Mouse (Mus musculus): ENCODE results near the gene Larp1. TPM values are rescaled to one million over a fixed set of nuclear protein-coding genes. Genes with fewer than 3 reads are reported as not detected.

The Larp1 gene
- total and polyA plus RNA-seq, 2 experiments from 2014 or later, result 15.7 to 51.8 TPM

- ATAC-seq (ENCODE audit: low FRiP score) (no peak), DNase-seq (ENCODE audit: low spot score) (no peak)
- WGBS, result 88% methylated on average over 12 of the region's 12 CpGs
- no peak overlapping the region for H3K4me2 ChIP-seq (ENCODE audit: low read depth, low read length, poor library complexity, severe bottlenecking)
- no peaks in the 10 kb centered on the region for H3K9me3 ChIP-seq (ENCODE audit: low read length)
- H3K27me3 ChIP-seq (ENCODE audit: insufficient read depth, low read length), result no peaks in the 10 kb centered on the region
- H3K36me3 ChIP-seq (ENCODE audit: insufficient read depth, low read length), result no peaks in the 10 kb centered on the region
- H3K27ac ChIP-seq (ENCODE audit: low read depth, low read length), result no peak overlapping the region
- TF ChIP-seq CTCF (IDR thresholded peaks at IDR 0.05), result no peak
- no peaks in the 10 kb centered on the region for H3K4me1 ChIP-seq (ENCODE audit: insufficient read depth, low read length)
- H3K9ac ChIP-seq (replicated peaks; ENCODE audit: low read length, poor library complexity, severe bottlenecking), result no peak overlapping the region
- no peak overlapping the region for H3K4me3 ChIP-seq (ENCODE audit: low read depth, low read length)
Measured at GRCm38 (mm10) chr11:57981083-57981809, 27.6 kb upstream of the Larp1 start.

GRCm38 (mm10) chr11:57983480-57984342, 25.2 kb upstream of the Larp1 start:
- WGBS, result 43% methylated on average over 16 of the region's 16 CpGs

GRCm38 (mm10) chr11:57984343-57984666, 24.6 kb upstream of the Larp1 start:
- no peak overlapping the region for H3K4me2 ChIP-seq (ENCODE audit: low read depth, low read length, poor library complexity, severe bottlenecking)
- no peak overlapping the region for H3K4me3 ChIP-seq (ENCODE audit: low read depth, low read length)
- WGBS, result 43% methylated on average over 3 of the region's 3 CpGs
- H3K9ac ChIP-seq (replicated peaks; ENCODE audit: low read length, poor library complexity, severe bottlenecking), result no peak overlapping the region
- ATAC-seq (ENCODE audit: low FRiP score) (no peak), DNase-seq (ENCODE audit: low spot score) (no peak)
- TF ChIP-seq CTCF (IDR thresholded peaks at IDR 0.05), result no peak
- no peaks in the 10 kb centered on the region for H3K4me1 ChIP-seq (ENCODE audit: insufficient read depth, low read length)
- H3K36me3 ChIP-seq (ENCODE audit: insufficient read depth, low read length), result no peaks in the 10 kb centered on the region
- H3K27me3 ChIP-seq (ENCODE audit: insufficient read depth, low read length), result no peaks in the 10 kb centered on the region
- no peak overlapping the region for H3K27ac ChIP-seq (ENCODE audit: low read depth, low read length)
- H3K9me3 ChIP-seq (ENCODE audit: low read length), result no peaks in the 10 kb centered on the region

More at GRCm38 (mm10) chr11:57983480-57984342, 25.2 kb upstream of the Larp1 start:
- ATAC-seq (ENCODE audit: low FRiP score) (no peak), DNase-seq (ENCODE audit: low spot score) (no peak)
- H3K4me1 ChIP-seq (ENCODE audit: insufficient read depth, low read length), result no peaks in the 10 kb centered on the region
- H3K9ac ChIP-seq (replicated peaks; ENCODE audit: low read length, poor library complexity, severe bottlenecking), result no peak overlapping the region
- H3K4me3 ChIP-seq (ENCODE audit: low read depth, low read length), result no peak overlapping the region
- H3K27ac ChIP-seq (ENCODE audit: low read depth, low read length), result no peak overlapping the region
- no peaks in the 10 kb centered on the region for H3K36me3 ChIP-seq (ENCODE audit: insufficient read depth, low read length)
- H3K4me2 ChIP-seq (ENCODE audit: low read depth, low read length, poor library complexity, severe bottlenecking), result no peak overlapping the region
- H3K27me3 ChIP-seq (ENCODE audit: insufficient read depth, low read length), result no peaks in the 10 kb centered on the region
- H3K9me3 ChIP-seq (ENCODE audit: low read length), result no peaks in the 10 kb centered on the region
- no peak for TF ChIP-seq CTCF (IDR thresholded peaks at IDR 0.05)

- H3K27me3 ChIP-seq (ENCODE audit: insufficient read depth, low read length), result no peaks in the 10 kb centered on the region
- H3K4me3 ChIP-seq (ENCODE audit: low read depth, low read length), result no peak overlapping the region
- 93% methylated on average over 2 of the region's 3 CpGs for WGBS
- H3K9ac ChIP-seq (replicated peaks; ENCODE audit: low read length, poor library complexity, severe bottlenecking), result no peak overlapping the region
- no peaks in the 10 kb centered on the region for H3K36me3 ChIP-seq (ENCODE audit: insufficient read depth, low read length)
- no peak overlapping the region for H3K4me2 ChIP-seq (ENCODE audit: low read depth, low read length, poor library complexity, severe bottlenecking)
- no peak overlapping the region for H3K27ac ChIP-seq (ENCODE audit: low read depth, low read length)
- DNase-seq (ENCODE audit: low spot score) (no peak), ATAC-seq (ENCODE audit: low FRiP score) (no peak)
- no peak for TF ChIP-seq CTCF (IDR thresholded peaks at IDR 0.05)
- H3K4me1 ChIP-seq (ENCODE audit: insufficient read depth, low read length), result no peaks in the 10 kb centered on the region
- no peaks in the 10 kb centered on the region for H3K9me3 ChIP-seq (ENCODE audit: low read length)
Measured at GRCm38 (mm10) chr11:57985485-57985884, 23.4 kb upstream of the Larp1 start.

GRCm38 (mm10) chr11:57986053-57986452, 22.8 kb upstream of the Larp1 start:
- Histone ChIP-seq H3K4me2 (ENCODE audit: low read depth, low read length, poor library complexity, severe bottlenecking) (no peak overlapping the region), H3K4me3 (ENCODE audit: low read depth, low read length) (no peak overlapping the region), H3K9me3 (ENCODE audit: low read length) (no peaks in the 10 kb centered on the region), H3K4me1 (ENCODE audit: insufficient read depth, low read length) (no peaks in the 10 kb centered on the region), H3K27ac (ENCODE audit: low read depth, low read length) (no peak overlapping the region), H3K9ac (replicated peaks; ENCODE audit: low read length, poor library complexity, severe bottlenecking) (no peak overlapping the region), H3K27me3 (ENCODE audit: insufficient read depth, low read length) (no peaks in the 10 kb centered on the region), H3K36me3 (ENCODE audit: insufficient read depth, low read length) (no peaks in the 10 kb centered on the region)
- ATAC-seq (ENCODE audit: low FRiP score) (no peak), DNase-seq (ENCODE audit: low spot score) (no peak)
- WGBS, result 90% methylated on average over 6 of the region's 6 CpGs
- no peak for TF ChIP-seq CTCF (IDR thresholded peaks at IDR 0.05)

- H3K9ac ChIP-seq (replicated peaks; ENCODE audit: low read length, poor library complexity, severe bottlenecking), result no peak overlapping the region
- ATAC-seq (ENCODE audit: low FRiP score) (no peak), DNase-seq (ENCODE audit: low spot score) (no peak)
- H3K4me1 ChIP-seq (ENCODE audit: insufficient read depth, low read length), result no peaks in the 10 kb centered on the region
- no peaks in the 10 kb centered on the region for H3K36me3 ChIP-seq (ENCODE audit: insufficient read depth, low read length)
- no peak overlapping the region for H3K27ac ChIP-seq (ENCODE audit: low read depth, low read length)
- 86% methylated on average over 6 of the region's 6 CpGs for WGBS
- H3K9me3 ChIP-seq (ENCODE audit: low read length), result no peaks in the 10 kb centered on the region
- H3K4me3 ChIP-seq (ENCODE audit: low read depth, low read length), result no peak overlapping the region
- no peaks in the 10 kb centered on the region for H3K27me3 ChIP-seq (ENCODE audit: insufficient read depth, low read length)
- no peak overlapping the region for H3K4me2 ChIP-seq (ENCODE audit: low read depth, low read length, poor library complexity, severe bottlenecking)
- no peak for TF ChIP-seq CTCF (IDR thresholded peaks at IDR 0.05)
Measured at GRCm38 (mm10) chr11:57986456-57986855, 22.4 kb upstream of the Larp1 start.
